Mouse (Mus musculus) small intestine, adult 2 months (tissue): Measurements from ENCODE around the gene Gabbr2.

Experiments used
- CTCF ChIP-seq: fragments of 200-500 bp; IDR thresholded peaks from 2 replicates; pipeline ENCODE4 v1.5.1; 2012; ENCODE audit warnings: low read depth, mild to moderate bottlenecking, control low read depth, inconsistent platforms, low read length, moderate library complexity, mixed read lengths; ENCODE audit not compliant: insufficient replicate concordance, insufficient read length; ENCODE audit errors: extremely low read depth
- POLR2A ChIP-seq: fragments of 200-500 bp; IDR thresholded peaks from 2 replicates; pipeline ENCODE4 v1.6.1; 2012; ENCODE audit warnings: low read depth, mild to moderate bottlenecking, control low read depth, inconsistent platforms, low read length, moderate library complexity

DNA sequence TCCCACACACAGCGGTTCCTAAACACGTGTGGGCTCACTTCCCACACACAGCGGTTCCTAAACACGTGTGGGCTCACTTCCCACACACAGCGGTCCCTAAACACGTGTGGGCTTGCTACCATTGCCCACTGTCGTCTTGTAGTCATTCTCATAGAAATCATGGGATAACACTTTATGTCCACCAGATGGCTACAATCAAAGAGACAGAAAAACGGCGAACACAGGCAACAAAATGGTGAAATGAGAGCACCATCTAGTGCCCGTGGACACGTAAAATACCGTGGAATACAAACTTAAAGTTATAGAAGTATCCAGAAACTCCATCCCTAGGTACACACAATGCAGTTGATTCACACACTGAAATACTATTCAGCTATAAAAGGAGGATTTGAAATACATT lies 285.9 kb downstream of the Gabbr2 start:
- TF ChIP-seq CTCF (no peak), POLR2A (no peak)
